Mouse (Mus musculus) brain, embryonic 18.5 days (tissue): ENCODE measurements around the gene Cplx2.

Experiments
- DNase-seq: peaks from one replicate; pipeline ENCODE4 v3.0.0-alpha.2; 2012; ENCODE audit warnings: low read depth, low spot score

Cplx2 gene

DNA sequence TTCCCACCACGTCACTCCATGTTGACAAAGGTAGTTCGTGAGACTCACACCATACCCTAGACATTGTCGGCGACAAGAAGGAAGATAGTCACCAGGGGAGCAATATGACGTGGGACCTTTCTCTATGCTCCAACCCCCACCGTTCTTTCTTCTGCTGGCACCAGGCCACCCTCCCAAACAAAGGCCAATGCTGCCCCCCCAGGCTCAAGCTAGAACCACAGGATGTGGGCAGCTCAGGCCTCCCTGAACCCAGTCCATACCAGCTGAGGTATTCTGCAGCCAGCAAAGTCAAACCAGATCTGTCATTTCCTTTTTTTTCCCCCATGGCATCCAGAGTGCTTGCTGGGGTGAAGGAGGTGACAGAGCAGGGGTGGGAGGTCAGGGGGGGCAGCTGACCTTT lies 3.4 kb upstream of the Cplx2 start:
- DNase-seq, result no peak

DNA sequence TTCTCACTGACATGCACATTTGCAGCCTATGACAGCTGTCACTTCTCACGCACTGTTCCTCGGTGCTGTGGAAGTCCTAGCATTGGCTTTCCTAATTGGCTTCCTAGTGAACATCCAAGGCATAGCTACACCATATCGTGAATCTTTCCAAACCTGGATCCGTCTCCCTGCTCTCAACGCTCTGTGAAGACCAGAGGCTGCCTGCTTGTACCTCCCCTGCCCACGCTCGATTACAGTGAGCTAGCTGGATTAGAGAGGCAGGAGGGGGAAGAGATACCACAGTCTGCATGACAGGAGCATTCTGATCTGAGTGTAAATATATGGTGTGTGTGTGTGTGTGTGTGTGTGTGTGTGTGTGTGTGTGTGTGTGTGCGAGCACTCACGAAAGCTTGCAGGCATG lies 3.0 kb upstream of the Cplx2 start:
- no peak for DNase-seq

DNA sequence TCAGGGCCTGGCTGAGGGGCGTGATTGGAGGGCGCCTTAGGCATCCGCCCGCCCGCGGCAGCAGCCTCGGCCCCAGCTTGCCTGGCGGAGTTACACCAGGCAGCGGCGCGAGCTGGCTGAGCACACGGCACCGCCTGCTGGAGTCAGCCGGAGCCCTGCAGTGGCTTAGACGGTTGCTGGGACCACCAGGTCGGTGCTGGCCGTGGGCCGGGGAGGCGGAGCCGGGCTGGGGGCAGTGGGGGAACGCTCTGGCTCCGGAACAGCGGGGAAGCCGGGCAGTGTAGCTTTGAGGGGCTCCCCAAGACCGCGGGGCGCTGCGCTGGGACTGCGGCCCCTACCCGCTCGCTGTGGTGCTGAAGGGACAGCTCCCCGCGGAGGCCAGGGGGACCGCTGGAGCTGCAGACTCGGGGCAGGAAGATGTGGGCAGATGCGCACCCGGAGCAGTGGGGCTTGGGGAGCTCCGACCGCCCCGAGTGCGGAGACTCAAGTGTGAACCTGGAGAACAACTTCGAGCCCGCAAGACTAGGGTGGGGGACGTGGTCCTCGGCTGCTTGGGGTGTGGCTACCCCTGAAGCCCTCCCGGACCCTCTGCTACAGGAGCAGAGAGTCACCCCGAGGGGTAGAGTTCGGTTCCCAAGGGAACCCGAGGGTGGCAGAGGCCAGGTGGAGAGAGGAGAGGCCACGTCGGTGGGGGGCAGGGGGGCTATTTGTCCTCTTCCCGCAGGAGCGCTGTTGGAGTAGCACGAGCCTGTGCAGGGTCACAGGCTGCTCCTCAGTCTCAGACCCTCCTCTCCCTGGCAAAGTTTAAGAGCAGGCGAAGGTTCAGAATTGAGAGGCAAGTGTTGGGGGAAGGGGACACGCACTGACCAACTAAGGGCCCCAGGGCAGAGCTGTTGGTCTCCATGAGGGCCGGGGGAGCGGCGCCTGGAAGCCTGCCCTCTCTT lies 510 bp downstream of the Cplx2 start:
- DNase-seq, result peak; percentile 67

DNA sequence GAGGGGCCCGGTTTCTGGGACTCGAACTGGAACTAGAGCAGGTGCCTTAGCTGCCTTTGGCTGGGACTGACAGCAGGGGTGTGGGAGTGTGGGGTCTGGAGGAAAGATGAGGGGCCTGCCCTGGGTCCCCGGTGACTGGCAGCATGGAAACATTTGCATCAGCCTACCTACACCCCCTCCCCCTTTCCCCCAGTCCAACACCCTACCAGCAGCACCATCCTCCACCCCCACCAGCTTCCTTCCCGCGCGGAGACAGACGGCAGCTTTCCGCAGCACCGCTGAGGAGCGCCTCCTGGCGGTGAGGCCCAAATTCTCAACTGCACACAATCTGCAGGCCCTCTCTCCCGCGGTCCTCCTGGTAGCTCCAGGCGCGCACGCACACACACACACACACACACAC lies 1.5 kb downstream of the Cplx2 start:
- DNase-seq, result peak; percentile 50

DNA sequence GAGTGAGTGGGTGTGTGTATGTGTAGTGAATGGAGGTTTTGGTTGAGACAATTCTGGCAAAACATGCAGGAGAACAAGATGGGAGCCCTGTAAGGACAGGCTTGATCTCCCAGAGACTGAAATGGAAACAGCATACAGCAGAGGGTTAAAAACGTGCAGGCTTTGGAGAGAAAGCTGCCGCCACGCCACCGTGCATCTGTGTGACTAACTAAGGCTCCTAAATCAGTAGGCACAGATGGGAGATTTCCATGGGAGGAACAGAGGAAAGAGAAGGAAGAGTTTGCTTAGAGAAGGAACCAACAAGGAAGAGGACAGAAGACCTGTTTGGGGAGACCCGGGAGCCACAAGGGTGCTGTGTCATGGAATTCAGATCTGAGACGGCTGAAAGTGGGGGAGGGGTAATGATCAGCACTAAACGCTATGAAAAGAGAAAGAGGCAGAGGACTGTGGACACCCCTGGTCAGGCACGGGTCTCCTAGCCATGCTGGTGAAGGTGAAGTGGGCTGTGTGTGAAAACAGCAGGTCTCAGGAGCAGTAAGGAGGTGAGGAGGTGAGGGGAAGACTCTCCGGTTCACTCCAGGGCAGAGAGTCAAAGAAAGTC lies 3.1 kb downstream of the Cplx2 start:
- DNase-seq, result no peak

DNA sequence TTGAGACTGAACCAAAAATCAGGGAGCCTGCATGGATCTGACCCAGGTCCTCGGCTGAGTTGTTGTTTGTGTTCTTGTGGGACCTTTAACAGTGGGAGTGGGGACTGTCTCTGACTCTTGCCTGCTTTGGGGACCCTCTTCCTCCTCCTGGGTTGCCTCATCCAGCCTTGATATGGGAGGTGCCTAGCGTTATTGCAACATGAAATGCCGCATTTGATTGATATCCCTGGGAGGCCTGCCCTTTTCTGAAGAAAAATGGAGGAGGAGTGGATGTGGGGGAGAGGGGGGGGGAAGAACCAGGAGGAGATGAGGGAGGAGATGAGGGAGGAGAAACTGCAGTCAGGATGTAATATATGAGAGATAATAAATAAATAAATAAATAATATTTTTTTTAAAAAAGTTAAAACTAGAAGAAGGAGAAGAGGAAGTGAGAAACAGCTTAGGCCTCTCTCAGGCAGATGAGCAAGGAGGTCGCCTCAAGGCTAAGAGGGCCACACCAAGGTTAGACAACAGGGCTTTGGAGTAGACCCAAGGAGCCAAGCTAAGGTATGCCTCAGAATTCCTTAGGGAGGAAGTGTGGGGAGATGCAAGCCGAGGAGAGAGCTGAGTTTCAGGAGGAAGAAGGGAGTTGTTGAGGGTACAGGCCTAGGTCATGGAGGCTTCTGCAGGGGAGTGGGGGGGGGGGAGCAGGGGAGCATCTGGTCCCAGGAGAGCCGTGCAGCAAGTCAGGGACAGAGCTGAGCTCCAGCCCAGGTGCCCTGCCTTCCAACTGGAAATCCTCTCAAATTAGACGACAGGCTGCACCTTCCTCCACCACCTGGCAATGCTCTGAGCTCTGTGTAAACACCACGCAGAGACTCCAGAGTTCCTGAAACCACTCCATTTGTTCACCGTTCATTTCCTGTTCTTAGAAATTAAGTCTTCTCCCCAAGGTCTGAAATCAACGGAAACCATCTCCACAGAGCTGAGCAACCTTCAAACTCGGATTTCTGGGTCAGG lies 4.6 kb downstream of the Cplx2 start:
- DNase-seq, result no peak

DNA sequence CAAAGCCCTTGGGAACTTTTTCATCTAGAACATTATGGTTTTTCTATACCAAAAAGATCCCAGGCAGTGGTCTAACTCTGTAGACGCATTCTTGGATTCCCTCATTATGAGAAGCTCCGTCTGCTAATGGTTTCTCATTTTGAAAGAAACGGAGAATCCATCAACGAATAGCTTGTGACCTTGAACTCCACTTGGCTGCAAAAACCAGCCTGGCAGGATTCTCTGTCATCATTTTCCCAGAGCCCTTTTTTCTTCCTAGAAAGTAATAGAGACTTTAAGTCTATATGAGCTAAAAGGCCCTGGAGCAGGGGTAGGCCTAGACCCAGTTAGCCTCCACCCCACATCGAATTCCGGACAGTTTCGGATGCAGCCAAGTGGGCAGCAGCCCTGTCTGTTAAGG lies 5.6 kb downstream of the Cplx2 start:
- DNase-seq, result no peak

DNA sequence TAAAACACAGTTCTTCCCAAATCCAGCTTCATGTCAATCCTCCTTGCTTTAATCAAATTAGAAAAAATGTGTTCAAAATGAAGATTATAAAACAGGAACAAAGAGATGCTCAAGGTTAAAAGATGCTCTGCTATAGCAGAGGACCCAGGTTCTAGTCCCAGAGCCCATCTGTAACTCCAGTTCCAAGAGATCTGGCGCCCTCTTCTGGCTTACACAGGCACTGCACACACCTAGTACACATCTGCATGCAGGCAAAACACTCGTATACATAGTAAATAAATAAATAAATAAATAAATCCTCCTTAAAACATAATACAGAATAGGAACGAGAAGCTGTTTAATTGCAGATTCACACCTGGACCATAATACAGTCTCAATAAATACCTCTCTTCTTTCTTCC lies 6.9 kb downstream of the Cplx2 start:
- no peak for DNase-seq

DNA sequence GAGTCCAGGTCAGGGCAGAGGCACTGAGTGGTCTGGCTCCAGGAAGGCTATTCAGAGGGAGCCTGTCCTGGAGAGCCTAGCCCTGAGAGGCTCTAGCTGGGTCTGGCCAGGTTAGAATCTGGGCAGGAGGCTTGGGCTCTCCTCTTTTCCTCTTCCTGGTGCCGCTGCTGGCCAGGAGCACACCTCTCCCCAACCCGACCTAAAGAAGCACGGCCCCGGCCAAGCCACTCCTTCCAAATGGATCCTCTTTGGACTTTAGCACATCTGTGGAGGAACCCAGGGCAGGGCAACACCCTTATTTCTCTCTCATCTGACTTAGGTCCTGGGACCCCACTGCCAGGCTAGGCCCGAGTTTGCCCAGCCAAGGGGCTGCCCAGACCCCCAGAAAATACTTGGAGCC lies 9.3 kb downstream of the Cplx2 start:
- no peak for DNase-seq

DNA sequence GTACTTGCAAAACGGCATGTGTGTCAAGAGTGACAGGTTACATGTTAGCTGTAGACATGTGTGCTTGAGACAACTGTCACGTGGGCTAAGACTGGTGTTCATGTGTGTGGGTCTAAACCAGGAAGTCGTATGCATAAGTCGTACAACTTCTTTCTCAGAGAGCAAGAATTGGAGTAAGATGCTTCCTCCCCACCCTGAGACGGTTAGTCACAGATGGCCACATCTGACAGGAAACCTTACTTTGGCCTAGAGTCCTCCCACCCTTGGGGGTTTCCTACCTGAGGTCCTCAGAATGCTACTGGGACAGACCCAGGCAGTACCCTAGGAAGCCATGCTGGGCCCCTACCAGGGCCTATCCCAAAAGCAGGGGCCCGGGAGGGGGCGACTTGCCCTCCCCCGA lies 10.2 kb downstream of the Cplx2 start:
- no peak for DNase-seq

DNA sequence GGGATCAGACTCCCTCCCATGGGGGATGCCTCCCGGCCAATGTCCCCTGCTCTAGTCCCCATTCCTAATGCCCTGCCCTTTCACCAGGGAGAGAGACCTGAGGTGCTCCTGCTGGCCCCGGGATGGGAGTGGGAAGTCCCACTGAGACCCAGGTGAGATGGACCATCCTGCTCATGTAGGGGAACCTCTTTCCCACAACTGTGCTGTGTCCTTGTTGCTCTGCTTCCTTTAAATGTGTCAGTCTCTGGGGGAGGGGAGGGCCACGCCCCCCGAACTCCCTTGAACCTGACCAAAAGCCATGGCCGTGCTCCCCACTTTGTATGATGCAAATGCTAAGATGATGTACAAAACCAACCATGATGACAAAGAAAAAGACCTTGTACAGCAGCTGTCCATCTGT lies 12.4 kb downstream of the Cplx2 start:
- DNase-seq, result no peak

DNA sequence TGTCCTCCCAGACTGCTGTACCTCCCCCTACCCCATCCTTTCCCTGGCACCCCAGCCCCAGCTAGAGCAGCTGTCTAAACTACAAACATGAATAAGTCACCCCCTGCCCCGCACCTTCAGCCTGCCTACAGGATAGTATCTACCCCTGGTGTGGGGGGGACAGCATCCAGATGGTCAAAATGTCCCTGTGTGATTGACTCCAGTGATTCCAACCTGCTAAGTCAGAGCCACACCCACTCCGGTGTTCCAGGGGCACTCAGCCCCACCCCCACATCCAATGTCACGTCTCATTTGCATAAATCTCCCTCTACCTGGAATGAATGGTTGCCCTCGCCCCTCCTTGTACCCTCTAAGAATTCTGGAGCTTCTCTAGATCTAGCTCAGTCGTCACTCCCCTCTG lies 13.4 kb downstream of the Cplx2 start:
- no peak for DNase-seq

DNA sequence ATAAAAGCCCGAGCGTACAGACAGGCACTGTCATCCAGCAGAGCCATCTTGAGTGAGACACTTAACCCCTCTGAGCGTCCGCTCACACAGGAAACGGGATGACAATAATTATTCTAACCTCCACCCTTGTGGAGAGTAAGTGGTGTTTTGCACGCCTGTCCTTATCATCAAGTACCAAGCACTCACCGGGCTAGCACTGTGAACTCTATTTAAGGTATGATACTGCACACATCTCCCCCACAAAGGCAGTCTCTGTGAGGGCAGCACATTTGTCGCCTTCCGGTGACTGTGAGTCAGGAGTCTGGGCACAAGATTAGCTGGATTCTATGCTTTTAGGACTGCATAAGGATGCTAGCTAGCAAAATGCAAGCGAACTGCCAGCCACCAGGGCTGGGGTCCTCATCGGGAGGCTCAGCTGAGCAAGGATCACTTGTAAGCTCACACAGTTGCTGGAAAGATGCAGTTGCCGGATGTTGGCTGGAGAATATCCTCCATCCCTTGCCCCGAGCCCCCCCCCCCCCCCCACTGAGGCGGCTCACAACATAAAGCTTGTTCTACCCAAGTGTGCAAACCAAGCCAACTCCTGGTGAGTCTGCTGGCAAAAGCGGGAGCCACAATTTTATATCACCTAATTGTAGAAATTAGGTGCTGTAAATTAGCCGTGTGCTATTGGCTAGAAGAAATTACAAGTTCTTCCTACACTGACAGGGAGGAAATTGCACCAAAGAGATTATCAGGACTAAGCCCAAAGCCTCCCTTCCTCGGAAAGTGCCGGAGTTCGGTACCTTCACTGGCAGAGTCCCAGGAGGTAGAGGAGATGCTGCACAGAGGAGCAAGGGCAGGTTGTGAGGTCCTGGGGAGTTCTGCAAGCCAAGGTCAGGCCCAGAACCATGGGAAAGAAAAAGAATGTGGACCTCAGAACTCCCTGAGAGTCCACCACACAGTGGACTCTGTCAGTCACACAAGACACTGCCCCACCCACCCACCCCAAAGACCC lies 14.2 kb downstream of the Cplx2 start:
- no peak for DNase-seq

DNA sequence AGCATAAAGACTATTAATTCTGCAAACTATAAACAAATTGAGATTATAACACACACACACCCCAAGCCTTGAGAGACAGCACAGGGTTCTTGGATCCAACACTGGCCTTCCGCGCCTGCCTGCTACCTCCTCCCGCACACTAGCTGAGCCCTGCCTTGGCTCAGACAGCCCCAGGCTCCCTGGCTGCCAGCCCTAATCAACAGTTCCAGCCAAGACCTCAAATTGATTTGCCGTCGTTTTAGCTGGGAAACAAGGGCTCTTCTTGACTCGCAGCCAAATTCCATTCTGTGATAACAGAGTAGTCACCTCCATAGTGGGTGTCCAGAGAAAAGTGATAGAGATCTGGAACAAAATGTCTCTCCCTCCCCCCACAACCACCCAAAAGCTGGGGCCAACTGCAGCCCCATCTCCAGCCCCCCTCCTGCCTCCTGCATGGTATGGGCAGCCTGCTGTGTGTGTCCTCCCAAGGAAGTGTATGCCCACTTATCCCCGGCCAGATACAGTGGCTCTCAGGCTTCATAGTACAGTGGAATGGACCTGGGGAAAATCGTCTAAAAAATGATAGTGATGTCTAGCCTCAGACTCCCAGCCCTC lies 18.9 kb downstream of the Cplx2 start:
- peak; percentile 67 for DNase-seq

DNA sequence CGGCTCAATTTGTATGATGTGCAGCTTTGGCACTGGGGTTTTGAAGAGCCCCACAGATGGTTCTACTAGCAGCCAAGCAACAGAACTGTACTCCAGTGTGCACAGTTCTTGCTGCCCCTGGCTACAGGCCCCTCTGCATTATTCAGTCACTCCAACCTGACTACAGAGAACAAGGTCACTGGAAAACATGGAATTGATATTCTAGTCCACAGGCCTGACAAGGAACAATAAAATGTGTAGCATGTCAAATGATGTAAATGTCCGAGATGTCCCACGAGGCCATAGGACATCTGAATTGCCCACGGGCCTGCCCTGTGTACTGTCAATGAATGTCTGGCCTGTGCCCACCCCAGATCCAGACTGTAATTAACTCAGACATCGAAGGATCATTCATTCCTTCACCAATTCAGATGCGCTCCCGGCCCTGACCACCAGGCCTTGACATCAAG lies 19.4 kb downstream of the Cplx2 start:
- DNase-seq, result peak; percentile 46

DNA sequence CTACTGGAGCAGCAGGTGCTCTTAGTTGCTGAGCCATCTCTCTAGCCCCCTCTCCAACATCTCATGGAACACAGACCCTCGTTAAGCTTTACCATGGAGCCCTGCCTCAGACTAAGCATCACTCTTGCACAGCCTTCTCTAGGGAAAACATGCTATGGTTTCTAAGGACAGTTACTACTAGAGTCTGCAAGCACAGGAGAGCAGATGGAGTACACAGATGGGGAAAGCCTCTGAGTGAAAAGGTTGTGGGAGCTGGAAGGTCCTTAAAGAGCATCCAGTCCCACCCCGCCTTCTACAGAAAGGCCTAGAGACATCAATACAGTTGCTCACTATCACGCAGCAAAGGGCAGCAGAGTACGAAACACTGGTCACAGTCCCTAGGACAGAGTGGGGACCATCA lies 20.2 kb downstream of the Cplx2 start:
- no peak for DNase-seq

DNA sequence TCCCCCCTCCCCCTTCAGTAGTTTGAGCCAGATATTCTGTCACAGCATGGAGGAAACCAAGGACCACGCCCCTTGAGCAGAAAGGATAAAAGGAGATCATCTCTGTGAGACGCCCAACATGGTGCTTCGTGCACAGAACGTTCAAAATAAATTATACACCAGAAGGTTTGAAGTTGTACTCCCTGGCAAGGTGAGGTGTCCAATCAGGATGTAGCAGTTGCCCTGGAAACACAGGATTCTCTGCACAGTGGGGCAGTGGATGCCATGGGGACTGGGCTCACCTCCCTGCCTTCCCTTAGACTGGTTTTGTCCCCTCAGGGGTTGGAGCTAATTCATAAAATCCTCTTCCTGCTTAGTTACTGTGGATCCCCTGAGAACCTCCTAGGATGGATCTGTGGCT lies 25.9 kb downstream of the Cplx2 start:
- DNase-seq, result no peak

DNA sequence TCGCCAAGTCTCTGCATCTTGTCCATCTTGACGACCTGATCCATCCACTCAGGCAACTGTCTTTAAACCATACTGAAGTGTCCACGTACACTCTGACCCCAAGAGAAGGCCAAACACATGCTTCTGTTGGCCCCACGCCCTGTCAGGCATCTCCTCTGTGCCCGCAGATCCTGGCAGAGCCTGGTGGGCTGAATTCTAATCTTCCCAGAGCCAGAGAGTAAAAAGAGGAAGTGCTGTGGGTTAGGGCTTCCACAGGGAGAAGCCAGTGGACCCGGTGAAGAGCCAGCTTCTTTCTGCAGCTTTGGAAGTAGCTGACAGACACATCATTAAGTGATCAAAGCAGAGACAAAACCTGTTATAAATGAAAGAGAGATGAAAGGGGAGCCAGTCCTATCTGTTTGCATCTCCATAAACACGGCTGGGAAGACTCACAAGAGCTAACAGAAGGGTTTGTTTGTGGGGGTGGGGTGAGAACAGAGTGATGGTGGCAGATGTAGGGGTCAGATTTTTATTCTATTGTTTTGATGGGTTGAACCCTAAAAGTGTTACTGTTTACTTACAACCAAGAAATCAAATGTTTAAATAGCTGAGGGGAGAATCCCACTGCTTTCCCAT lies 29.5 kb downstream of the Cplx2 start:
- no peak for DNase-seq

DNA sequence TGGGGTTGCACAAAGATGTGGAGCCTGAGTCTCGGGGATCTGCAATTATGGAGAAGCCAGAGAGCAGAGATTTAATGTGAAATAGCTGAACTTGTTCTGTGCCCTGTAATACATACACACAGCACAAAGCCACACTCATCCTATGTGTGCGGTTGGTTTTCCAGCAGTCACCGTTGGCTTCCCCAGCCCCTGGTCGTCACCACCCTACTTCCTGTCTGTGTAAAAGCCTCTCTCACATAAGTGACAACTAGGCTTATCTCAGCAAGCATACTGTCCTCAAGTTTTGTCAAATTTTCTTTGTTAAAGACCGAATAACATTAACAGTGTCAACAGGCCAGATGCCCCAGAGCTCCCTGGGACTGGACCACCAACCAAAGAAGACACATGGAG lies 30.0 kb downstream of the Cplx2 start:
- no peak for DNase-seq

DNA sequence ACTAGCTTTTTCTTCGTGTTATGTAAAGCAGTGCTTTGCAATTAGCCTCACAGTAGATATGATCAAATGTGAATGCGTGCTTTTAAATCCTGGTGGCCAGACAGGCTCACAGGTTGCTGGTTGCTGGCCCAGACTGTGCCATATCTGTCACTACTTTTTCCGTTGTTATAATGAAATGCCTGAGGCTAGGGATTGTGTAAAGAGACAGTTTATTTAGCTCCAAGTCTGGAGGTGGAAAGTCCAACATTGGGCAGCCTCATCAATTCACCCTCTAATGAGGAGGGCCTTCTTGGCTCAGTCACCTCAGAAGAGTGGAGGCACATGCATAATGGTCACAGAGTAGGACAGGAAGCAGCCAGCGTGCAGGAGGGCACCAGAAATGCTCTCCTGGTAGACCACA lies 31.2 kb downstream of the Cplx2 start:
- no peak for DNase-seq
